Mouse (Mus musculus) brain, embryonic 14.5 days (tissue): ENCODE data around the gene Nipa1.

ENCODE experiments used
- CTCF ChIP-seq: fragments of 200-500 bp; IDR thresholded peaks from 2 replicates; pipeline ENCODE4 v1.5.1; 2012; ENCODE audit warnings: inconsistent platforms, mild to moderate bottlenecking, moderate library complexity, borderline replicate concordance; ENCODE audit not compliant: insufficient read depth, insufficient read length; ENCODE audit errors: extremely low read depth
- POLR2A ChIP-seq: fragments of 200-500 bp; IDR thresholded peaks from 2 replicates; pipeline ENCODE4 v1.6.1; 2012; ENCODE audit warnings: mild to moderate bottlenecking, inconsistent platforms, borderline replicate concordance; ENCODE audit not compliant: poor library complexity, insufficient read depth, insufficient read length, severe bottlenecking; ENCODE audit errors: extremely low read depth

DNA sequence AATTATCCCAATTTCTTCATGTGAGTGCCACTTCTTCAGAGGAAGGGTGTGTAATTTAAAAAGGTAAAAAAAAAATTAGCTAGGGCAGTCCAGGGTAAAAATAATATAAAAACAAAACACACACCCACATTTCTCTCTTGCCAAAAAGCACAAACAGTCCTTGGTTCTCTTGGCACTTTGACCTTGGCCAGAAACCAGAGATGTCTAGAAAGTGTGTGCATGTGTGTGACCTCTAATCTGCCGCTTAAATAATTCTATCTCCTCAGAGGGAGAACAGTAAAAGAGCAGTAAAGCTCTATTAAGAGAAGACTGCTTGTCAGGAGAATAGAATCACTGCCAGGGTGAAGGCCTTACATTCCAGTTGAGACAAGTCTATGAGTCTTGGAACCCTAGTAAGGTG is 27.4 kb upstream of the Nipa1 start:
- TF ChIP-seq CTCF (no peak), POLR2A (no peak)
